Mouse (Mus musculus): ENCODE measurements around the gene Batf2. TPM values are rescaled to one million over a fixed set of nuclear protein-coding genes. Genes with fewer than 3 reads are reported as not detected.

Gene Batf2
- polyA plus RNA-seq, 1 experiment from 2014 or later = 0.47 TPM

DNA sequence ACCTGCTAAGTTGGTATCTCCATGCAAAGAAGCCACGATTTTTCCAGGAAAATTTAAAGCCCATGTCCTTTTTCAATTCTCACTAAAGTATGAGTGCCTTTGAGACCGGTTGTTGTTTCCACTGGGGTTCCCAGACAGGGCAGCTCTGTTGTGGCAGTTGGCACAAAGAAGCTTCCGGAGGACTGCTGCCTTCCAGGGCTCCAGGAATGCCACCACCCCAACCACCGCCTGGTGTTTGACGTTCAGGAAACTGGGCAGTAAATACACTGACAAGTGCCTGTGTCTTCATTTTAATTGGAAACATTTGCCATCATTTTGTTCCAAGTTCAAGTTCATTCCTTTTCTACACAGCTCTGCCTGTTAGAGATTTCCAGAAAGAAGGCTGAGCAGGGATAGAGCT is 65.9 kb downstream of the Batf2 start:
- Histone ChIP-seq H3K27me3 (ENCODE audit: insufficient read depth, low read length) (no peaks in the 10 kb centered on the region), H3K9me3 (ENCODE audit: low read length) (no peaks in the 10 kb centered on the region), H3K4me3 (ENCODE audit: low read length) (no peak overlapping the region), H3K9ac (replicated peaks; ENCODE audit: low read length) (no peak overlapping the region), H3K4me1 (ENCODE audit: insufficient read depth, low read length) (no peaks in the 10 kb centered on the region), H3K27ac (ENCODE audit: low read length) (no peak overlapping the region), H3K4me2 (replicated peaks; ENCODE audit: low read depth, low read length) (no peak overlapping the region), H3K36me3 (ENCODE audit: insufficient read depth, low read length) (no peaks in the 10 kb centered on the region)
- no peak for ATAC-seq (ENCODE audit: low FRiP score, low TSS enrichment)
- WGBS = 76% methylated on average over 5 of the region's 5 CpGs

DNA sequence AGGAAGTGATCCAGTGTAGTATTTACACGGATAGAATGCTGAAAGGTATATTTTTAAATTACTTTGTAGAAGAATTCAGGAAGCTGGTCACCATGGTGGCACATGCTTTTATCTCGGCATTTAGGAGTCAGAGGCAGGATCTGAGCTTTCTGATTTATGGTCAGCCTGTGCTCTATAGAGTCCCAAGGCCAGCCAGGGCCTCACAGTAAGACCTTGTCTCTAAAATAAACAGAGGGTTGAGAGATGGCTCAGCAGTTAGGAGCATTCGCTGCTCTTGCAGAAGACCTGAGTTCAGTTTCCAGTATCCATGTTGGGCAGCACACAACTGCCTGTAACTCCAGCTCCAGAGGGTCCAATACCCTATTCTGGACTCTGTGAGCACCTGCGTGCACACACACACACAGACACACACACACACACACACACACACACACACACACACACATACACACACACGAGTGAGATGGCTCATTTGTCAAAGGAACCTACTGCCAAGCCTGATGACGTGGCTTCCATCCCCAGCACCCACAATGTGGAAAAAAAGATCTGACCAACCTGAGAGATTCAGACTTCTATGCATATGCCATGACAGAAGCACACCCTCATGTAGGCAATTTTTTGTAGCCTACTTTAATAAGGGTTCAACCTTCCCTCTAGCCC is 75.4 kb downstream of the Batf2 start:
- 45% methylated on average over 6 of the region's 6 CpGs for WGBS
- Histone ChIP-seq H3K4me3 (ENCODE audit: low read length) (no peak overlapping the region), H3K9ac (replicated peaks; ENCODE audit: low read length) (no peak overlapping the region), H3K9me3 (ENCODE audit: low read length) (no peaks in the 10 kb centered on the region), H3K27me3 (ENCODE audit: insufficient read depth, low read length) (no peaks in the 10 kb centered on the region), H3K4me1 (ENCODE audit: insufficient read depth, low read length) (no peaks in the 10 kb centered on the region), H3K27ac (ENCODE audit: low read length) (no peak overlapping the region), H3K36me3 (ENCODE audit: insufficient read depth, low read length) (no peaks in the 10 kb centered on the region), H3K4me2 (replicated peaks; ENCODE audit: low read depth, low read length) (no peak overlapping the region)
- no peak for ATAC-seq (ENCODE audit: low FRiP score, low TSS enrichment)

DNA sequence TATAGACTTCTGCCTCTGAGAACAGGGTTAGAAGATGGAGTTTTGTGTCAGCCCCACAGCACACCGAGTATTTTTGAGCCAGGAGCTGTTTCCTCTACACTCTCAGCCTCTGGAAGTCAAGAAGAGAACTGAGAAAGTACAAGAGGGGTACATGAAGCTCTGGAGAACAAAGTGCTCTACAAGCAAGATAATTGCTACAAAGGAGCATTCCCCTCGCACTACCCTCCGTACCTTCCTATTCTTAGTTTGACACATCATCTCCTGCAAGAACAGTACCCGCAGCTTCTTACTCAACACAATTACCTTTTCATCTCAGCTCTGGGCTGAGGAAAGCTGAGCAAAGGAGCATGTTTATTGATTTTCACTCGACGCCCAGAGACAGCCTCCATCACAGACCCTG is 77.8 kb downstream of the Batf2 start:
- Histone ChIP-seq H3K4me3 (ENCODE audit: low read length) (no peak overlapping the region), H3K27ac (ENCODE audit: low read length) (no peak overlapping the region), H3K9me3 (ENCODE audit: low read length) (no peaks in the 10 kb centered on the region), H3K4me2 (replicated peaks; ENCODE audit: low read depth, low read length) (no peak overlapping the region), H3K4me1 (ENCODE audit: insufficient read depth, low read length) (no peaks in the 10 kb centered on the region), H3K9ac (replicated peaks; ENCODE audit: low read length) (no peak overlapping the region), H3K36me3 (ENCODE audit: insufficient read depth, low read length) (no peaks in the 10 kb centered on the region), H3K27me3 (ENCODE audit: insufficient read depth, low read length) (no peaks in the 10 kb centered on the region)
- WGBS = 77% methylated on average over 6 of the region's 6 CpGs
- no peak for ATAC-seq (ENCODE audit: low FRiP score, low TSS enrichment)

Other genes with a start within 250 kb of the Batf2 start
- 3.7 and 4.4 TPM in 2 replicates for gene Tigd3, start 246.8 kb upstream of the Batf2 start, polyA plus RNA-seq (2015; fragmentation: Nextera tagmentation; extraction: Ambion mirVana)
- gene Dpf2, start 228.0 kb upstream of the Batf2 start, polyA plus RNA-seq (2015; fragmentation: Nextera tagmentation; extraction: Ambion mirVana) = 185 and 188 TPM in 2 replicates
- 16.5 and 17.3 TPM in 2 replicates for gene Cdc42ep2, start 216.2 kb upstream of the Batf2 start, polyA plus RNA-seq (2015; fragmentation: Nextera tagmentation; extraction: Ambion mirVana)
- 77.7 and 82.1 TPM in 2 replicates for gene Pola2, start 176.8 kb upstream of the Batf2 start, polyA plus RNA-seq (2015; fragmentation: Nextera tagmentation; extraction: Ambion mirVana)
- not detected in 2 replicates for gene Slc22a20, start 154.8 kb upstream of the Batf2 start, polyA plus RNA-seq (2015; fragmentation: Nextera tagmentation; extraction: Ambion mirVana)
- gene Capn1, start 125.1 kb upstream of the Batf2 start, polyA plus RNA-seq (2015; fragmentation: Nextera tagmentation; extraction: Ambion mirVana) = 11.1 and 11.9 TPM in 2 replicates
- gene Syvn1, start 94.4 kb upstream of the Batf2 start, polyA plus RNA-seq (2015; fragmentation: Nextera tagmentation; extraction: Ambion mirVana) = 33.1 and 39.0 TPM in 2 replicates
- 83.2 and 87.2 TPM in 2 replicates for gene Mrpl49, start 83.2 kb upstream of the Batf2 start, polyA plus RNA-seq (2015; fragmentation: Nextera tagmentation; extraction: Ambion mirVana)
- gene Fau, start 83.1 kb upstream of the Batf2 start, polyA plus RNA-seq (2015; fragmentation: Nextera tagmentation; extraction: Ambion mirVana) = 644 and 690 TPM in 2 replicates
- 35.4 and 37.7 TPM in 2 replicates for gene Znhit2, start 79.8 kb upstream of the Batf2 start, polyA plus RNA-seq (2015; fragmentation: Nextera tagmentation; extraction: Ambion mirVana)
- gene Tm7sf2, start 72.6 kb upstream of the Batf2 start, polyA plus RNA-seq (2015; fragmentation: Nextera tagmentation; extraction: Ambion mirVana) = 22.8 and 28.6 TPM in 2 replicates
- 85.7 and 90.6 TPM in 2 replicates for gene Vps51, start 63.8 kb upstream of the Batf2 start, polyA plus RNA-seq (2015; fragmentation: Nextera tagmentation; extraction: Ambion mirVana)
- gene Tmem262, start 61.0 kb upstream of the Batf2 start, polyA plus RNA-seq (2015; fragmentation: Nextera tagmentation; extraction: Ambion mirVana) = not detected in 2 replicates
- 1.0 and 2.5 TPM in 2 replicates for gene Gm28374, start 58.7 kb upstream of the Batf2 start, polyA plus RNA-seq (2015; fragmentation: Nextera tagmentation; extraction: Ambion mirVana)
- 77.1 and 78.9 TPM in 2 replicates for gene Zfpl1, start 56.0 kb upstream of the Batf2 start, polyA plus RNA-seq (2015; fragmentation: Nextera tagmentation; extraction: Ambion mirVana)
- gene Cdca5, start 56.0 kb upstream of the Batf2 start, polyA plus RNA-seq (2015; fragmentation: Nextera tagmentation; extraction: Ambion mirVana) = 43.6 and 45.2 TPM in 2 replicates
- gene AC131692.1, start 46.6 kb upstream of the Batf2 start, polyA plus RNA-seq (2015; fragmentation: Nextera tagmentation; extraction: Ambion mirVana) = 0.28 and 0.35 TPM in 2 replicates
- gene Naaladl1, start 35.2 kb upstream of the Batf2 start, polyA plus RNA-seq (2015; fragmentation: Nextera tagmentation; extraction: Ambion mirVana) = 0.40 and 0.47 TPM in 2 replicates
- 42.3 and 43.7 TPM in 2 replicates for gene Sac3d1, start 22.3 kb upstream of the Batf2 start, polyA plus RNA-seq (2015; fragmentation: Nextera tagmentation; extraction: Ambion mirVana)
- 33.3 and 36.2 TPM in 2 replicates for gene Snx15, start 12.7 kb upstream of the Batf2 start, polyA plus RNA-seq (2015; fragmentation: Nextera tagmentation; extraction: Ambion mirVana)
- gene Arl2, start 565 bp downstream of the Batf2 start, polyA plus RNA-seq (2015; fragmentation: Nextera tagmentation; extraction: Ambion mirVana) = 111 and 113 TPM in 2 replicates
- not detected in 2 replicates for gene Majin, start 43.4 kb downstream of the Batf2 start, polyA plus RNA-seq (2015; fragmentation: Nextera tagmentation; extraction: Ambion mirVana)
- 0.73 and 1.4 TPM in 2 replicates for gene Gpha2, start 85.4 kb downstream of the Batf2 start, polyA plus RNA-seq (2015; fragmentation: Nextera tagmentation; extraction: Ambion mirVana)
- gene Ppp2r5b, start 94.9 kb downstream of the Batf2 start, polyA plus RNA-seq (2015; fragmentation: Nextera tagmentation; extraction: Ambion mirVana) = 27.5 and 31.0 TPM in 2 replicates
- gene Atg2a, start 100.7 kb downstream of the Batf2 start, polyA plus RNA-seq (2015; fragmentation: Nextera tagmentation; extraction: Ambion mirVana) = 12.1 and 13.1 TPM in 2 replicates
- gene Ehd1, start 135.7 kb downstream of the Batf2 start, polyA plus RNA-seq (2015; fragmentation: Nextera tagmentation; extraction: Ambion mirVana) = 84.2 and 89.5 TPM in 2 replicates
- 0.80 and 1.5 TPM in 2 replicates for gene Cdc42bpg, start 165.5 kb downstream of the Batf2 start, polyA plus RNA-seq (2015; fragmentation: Nextera tagmentation; extraction: Ambion mirVana)
- 93.0 and 96.2 TPM in 2 replicates for gene Men1, start 194.0 kb downstream of the Batf2 start, polyA plus RNA-seq (2015; fragmentation: Nextera tagmentation; extraction: Ambion mirVana)
- gene Map4k2, start 200.2 kb downstream of the Batf2 start, polyA plus RNA-seq (2015; fragmentation: Nextera tagmentation; extraction: Ambion mirVana) = 25.9 and 28.7 TPM in 2 replicates
- 132 and 150 TPM in 2 replicates for gene Sf1, start 222.7 kb downstream of the Batf2 start, polyA plus RNA-seq (2015; fragmentation: Nextera tagmentation; extraction: Ambion mirVana)
- 36.2 and 38.3 TPM in 2 replicates for gene Pygm, start 243.4 kb downstream of the Batf2 start, polyA plus RNA-seq (2015; fragmentation: Nextera tagmentation; extraction: Ambion mirVana)